Mouse (Mus musculus): ENCODE results near the gene Sf1.

Gene Sf1

DNA sequence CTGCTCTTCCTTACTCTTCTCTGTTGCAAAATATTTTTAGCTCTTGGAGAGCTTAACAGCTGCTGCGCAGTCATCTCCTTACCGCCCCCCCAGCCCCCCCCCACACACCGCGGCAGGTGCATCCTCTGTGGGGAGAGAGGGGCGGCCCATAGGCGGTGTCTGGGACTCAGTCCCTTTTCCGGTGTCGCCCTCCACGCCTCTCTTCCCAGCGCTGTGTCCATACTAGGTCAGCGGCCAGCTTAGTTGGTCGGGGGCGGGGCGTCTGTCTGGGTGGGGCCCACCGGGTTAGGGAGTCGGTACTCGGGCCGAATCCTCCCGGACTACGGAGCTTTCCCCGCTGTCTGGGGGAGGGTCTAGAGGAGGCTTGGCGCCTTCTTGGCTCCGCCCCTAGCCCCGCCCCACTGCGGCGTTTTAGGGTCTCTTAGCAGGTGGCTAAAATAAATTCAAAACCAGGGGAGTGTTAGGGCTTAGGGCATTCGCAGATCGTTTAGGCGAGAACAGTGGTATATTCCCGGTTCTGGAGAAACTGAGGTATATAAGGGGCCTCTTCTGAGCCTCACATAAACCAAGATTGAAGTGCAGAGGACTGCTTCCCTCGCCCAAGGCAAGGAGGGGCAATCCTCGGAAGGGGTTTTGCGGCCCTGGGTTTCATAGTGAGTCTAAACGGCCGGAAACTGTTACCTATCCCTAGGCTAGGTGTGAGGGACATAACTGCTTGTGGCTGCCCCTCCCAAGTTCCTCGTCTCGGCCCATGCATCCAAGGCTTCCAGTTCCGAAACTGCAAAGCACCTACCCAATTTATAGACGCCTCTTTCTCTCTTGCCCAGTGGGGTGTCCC lies 35.2 kb downstream of the Sf1 start:
- DNase-seq (ENCODE audit: low spot score) = peak; percentile 78

DNA sequence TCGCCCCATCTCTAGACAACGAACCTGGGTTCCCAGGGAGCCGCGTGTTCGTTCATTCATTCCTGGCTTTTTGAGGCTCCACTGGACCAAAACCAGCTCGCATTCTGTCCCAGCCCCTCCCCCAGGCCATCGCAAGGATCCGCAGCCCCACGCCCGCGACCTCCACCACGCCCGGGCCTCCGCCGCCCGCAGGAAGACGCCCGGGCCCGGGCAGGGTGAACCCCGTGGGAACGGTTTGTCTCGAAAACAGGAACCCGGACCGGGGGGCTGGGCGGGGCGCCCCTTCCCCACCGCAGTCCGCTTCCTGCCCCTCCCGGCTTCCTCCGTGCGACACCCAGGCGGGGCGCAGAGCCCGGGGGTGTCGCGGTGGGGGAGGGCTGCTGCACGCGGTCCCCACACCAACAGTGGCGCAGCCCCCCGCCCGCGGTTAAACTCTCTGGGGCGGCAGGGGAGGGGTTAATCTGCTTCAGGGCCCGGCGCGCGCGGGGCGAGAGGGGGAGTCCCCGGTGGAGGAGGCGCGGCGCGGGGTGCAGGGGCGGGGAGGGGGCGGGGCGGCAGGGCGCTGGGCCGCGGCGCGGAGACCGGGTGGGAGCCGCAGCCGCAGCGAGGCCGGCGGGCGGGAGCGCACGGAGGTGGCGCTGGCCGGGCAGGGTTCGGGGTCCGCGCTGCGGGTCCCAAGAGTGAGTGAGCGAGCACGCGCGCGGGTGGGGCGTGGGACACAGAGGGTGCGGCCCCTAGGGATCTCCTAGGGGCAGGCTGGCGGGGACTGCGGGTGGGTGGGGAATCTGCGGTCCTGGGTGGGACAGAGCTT lies 36.0 kb downstream of the Sf1 start, which contains the start of gene Rasgrp2:
Gene Rasgrp2 (plus strand): TSS at position 56 of the 811 bp plus-strand sequence.
- peak; percentile 28 for DNase-seq (ENCODE audit: low spot score)

DNA sequence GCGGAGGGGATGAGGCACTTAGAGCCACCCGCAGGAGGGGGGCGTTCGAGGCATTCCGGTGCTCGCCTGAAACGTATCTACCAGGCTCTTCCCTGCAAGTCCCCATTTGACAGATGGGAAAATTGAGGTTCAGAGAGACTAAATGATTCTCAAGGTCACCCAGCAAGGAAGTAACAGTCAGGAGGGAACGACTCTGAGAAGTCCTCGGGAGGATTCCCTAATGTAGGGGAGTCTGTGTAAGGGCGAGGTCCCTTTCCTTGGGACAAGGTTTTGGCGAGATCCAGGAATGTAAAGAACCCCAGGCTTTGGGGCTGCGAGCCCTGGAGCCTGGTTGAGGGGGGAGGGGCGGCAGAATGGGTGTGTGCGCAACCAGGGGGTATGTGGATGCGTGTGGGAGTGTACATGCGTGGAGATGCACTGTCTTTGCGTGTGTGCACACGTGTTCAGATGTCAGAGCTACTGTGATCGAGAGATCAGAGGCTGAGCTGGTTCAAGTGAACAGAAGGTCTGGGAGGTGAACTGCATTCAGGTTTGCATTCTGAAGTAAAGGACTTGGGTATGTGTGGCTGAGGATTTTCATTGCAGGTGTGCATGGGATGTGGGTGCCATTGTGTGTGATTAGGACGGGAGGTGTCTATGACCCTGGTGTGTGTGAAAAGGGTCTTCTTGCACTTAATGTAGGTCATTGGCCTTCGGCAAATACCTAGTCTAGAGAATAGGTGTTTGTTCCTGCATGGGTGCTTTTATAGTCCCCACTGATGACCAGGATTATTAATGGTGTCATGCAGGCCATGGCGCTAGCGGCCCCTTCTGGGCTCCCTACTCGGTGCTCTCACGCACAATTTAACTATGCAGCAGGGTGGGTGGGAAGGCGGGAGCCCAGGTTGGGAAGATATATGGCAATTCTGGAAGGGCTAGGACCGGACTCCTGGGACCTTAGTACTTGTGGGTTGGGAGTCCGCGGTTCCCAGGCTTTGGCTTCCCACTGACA lies 36.9 kb downstream of the Sf1 start:
- DNase-seq (ENCODE audit: low spot score) = no peak

DNA sequence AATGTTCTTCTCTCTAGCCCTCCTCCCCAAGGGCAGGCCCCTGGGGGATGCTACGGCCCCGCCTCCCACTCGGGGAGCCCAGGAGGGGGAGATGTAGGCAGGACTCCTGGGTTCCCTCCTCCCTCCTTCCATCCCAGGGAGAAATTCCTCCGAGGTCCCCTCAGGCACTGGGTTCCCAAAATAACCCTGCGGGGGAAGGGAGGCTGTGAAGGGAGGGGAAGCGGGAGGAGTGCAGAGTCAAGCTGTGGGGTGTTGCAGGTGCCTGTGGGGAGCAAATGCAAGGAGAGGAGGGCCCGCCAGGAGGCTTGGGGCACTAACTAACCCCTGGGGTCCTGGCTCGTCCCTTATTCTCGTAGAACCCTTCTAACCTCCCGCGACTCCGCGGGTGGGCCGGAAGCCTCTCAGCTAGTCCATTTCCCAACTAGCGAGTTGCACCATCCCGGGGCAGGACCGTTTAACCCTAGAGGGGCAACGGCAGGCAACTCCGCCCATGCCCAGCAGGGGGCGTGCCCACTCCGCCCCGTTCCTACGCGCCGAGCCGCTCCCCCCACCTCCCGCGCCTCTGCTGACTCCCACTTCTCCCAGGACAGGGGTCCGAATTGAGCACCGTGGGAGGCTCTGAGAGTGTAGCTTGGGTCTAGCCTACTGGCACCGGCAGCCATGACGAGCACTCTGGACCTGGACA lies 37.8 kb downstream of the Sf1 start:
- peak; percentile 81 for DNase-seq (ENCODE audit: low spot score)

DNA sequence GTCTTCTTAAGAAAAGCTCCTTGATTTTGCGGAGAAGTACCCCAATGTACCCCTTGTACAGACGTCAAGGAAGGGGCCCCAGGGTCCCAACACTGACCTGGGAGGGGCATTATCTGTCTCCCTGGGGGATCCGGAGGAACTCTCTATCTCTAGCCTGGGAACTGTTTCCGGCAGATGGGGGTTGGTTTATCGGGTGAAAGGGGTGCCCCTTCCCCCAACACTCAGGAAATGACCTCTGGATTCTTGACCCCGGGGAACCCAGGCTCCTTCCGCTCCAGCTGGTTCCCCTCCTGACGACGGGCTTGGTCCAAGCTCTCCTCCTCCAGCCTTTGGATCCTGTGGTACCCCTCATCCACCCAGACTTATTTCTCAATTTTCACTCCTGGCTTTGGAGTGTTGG lies 38.5 kb downstream of the Sf1 start:
- DNase-seq (ENCODE audit: low spot score) = no peak

DNA sequence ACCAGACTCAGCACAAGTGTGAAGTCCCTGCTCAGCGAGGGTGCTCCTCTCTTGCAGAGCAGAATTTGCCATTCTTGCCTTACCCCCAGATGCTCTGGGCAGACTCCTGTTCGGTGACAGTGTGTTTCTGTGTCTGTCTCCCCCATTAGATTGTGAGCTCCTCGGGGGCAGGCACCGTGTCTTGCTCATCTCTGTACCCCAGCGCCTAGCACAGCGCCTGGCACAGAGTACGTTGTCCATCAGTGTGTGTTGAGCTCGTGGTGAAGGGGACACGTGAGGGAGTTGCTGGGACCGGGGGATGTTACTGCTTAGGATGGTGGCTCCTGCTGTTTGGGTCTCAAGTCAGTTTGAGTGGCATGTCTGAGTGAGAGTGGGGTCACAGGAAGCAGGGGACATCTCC lies 40.4 kb downstream of the Sf1 start:
- DNase-seq (ENCODE audit: low spot score) = no peak

DNA sequence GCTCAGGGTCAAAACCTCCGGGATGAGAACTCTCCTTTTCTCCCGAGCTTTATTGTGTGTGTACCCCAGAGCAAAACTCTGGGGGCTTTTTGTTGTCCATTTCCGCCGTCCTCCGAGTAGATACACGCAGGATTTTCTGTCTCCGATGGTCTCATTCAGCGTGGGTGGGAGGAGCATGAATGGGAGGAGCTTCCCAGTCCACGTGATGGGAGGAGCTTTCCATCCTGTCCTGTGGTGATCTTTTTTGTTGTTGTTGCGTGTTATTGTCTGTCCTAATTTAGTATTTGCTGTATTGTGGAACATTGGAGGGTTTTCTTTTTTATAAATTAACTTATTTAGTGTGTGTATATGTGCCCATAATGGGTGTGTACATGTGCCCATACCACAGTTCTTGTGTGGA lies 41.9 kb downstream of the Sf1 start:
- no peak for DNase-seq (ENCODE audit: low spot score)

DNA sequence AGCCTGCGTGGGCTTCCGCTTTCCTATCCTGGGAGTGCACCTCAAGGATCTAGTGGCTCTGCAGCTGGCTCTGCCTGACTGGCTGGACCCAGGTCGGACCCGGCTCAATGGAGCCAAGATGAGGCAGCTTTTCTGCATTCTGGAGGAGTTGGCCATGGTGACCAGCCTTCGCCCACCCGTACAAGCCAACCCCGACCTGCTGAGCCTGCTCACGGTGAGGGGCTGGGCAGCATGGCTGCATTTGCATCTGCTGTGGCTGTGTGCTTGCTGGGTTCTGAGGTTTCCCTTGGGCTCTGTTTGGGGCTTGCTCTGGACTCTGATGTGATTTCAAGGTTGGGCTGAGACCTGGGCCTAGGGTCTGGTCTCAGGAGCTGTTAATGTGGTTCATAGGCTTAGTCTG lies 43.6 kb downstream of the Sf1 start:
- DNase-seq (ENCODE audit: low spot score) = no peak

DNA sequence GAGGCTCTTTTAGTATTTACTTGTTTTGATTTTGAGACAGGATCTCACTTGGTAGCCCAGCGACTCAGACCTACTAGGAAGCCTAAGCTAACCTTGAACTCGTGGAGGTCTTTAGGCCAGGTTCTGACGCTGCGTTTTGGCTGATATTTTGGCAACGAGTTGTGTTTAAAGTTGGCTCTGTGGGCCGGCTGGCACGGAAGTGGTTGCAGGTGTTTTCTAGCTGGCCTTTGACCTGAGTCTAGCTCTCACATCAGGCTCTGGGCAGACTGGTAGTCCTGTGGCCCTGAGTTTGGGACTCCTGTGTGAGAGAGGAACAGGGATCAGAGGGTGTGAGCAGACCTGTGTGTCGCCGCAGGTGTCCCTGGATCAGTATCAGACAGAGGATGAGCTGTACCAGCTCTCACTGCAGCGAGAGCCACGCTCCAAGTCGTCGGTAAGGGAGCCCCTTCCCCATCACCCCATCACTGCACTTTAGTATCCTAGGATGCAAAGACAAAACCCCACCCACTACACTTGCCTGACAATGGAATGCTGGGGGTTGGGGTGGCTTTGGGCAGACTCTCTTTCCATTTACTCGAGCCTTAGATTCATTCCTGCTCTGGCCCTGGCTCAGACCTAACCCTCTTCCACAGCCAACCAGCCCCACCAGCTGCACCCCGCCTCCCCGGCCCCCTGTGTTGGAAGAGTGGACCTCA lies 44.5 kb downstream of the Sf1 start:
- no peak for DNase-seq (ENCODE audit: low spot score)

DNA sequence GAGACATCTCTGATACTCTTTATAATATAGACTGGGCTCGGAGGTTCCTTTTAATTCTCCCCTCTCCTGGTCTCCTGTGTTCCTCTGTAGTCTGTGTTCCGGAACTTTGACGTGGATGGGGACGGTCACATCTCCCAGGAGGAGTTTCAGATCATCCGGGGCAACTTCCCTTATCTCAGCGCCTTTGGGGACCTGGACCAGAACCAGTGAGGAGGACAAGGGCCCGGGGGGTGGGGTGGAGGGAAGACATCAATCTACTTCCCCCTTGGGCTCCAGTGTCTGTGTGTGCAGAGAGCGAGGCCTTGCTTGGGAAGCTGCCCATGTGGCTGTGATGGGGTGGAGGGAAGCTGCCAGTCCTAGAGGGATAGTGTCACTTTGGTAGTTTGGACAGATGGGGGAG lies 45.3 kb downstream of the Sf1 start:
- DNase-seq (ENCODE audit: low spot score) = no peak

DNA sequence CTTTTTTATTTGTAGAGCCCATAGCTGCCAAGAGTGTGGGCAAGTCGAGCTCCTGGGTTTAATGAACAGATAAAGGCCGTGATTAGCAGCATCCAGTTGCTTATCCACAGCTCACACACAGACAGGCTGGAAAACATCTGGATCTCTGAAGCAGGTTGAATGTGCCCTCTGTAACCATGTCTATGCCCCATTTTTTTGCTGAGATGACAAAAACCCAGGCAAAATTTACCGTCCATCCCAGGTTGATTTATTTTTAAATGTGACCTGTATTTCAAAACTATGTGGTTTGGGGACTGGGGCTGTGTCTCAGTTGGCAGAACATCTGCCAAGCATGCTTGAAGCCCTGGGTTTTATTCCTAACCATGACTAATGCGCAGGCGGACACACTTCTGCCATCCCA lies 45.7 kb downstream of the Sf1 start:
- DNase-seq (ENCODE audit: low spot score) = no peak

DNA sequence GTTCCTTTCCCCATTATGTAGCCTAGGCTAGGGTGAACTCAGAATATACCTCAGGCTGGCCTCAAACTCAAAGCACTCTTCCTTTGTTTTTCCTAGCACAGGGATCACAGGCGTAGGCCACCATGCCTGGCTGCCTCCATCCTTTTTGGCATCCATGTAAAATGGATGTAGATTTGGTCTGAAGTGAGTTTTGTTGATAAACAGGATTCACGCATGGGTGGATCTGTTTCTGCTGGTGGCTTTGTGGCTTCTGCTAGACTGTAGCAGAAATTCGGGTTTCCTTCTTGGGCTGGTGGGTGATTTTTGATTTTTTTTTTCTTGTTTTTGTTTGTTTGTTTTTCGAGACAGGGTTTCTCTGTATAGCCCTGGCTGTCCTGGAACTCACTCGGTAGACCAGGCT lies 46.4 kb downstream of the Sf1 start:
- DNase-seq (ENCODE audit: low spot score) = no peak

DNA sequence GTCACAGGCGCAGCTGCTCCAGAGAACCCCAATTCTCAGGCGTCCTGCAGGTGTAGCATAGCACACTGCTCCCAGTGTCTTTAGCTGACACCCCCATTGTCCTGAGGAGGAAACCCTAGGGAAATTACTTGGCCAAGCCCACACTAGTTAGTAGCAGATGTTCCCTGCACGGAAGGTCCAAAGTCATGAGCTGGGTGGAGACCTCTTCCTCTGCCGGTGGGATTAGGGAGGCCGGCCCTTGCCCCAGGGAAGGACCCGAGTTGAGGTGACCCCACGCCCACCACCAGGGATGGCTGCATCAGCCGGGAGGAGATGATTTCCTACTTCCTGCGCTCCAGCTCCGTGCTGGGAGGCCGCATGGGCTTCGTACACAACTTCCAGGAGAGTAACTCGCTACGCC lies 49.3 kb downstream of the Sf1 start:
- DNase-seq (ENCODE audit: low spot score) = no peak

DNA sequence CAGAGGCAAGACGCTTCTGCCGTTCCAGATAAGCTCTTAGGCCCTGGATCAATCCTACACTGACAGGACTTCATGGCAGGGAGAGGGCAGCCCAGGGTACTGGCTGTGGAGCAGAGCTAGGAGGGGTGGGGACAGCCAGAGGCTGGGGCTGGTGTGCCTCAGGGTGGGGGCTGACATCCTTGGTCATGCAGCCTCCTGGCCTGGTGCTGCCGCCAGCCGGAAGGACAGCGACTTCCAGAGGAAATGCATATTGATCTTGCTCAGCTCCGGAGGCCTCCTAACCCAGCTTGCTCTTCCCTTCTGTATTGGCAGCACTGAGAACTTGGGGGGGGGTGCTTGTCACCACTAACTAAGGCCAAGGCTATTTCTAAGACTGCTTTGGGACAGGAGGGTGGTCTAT lies 52.0 kb downstream of the Sf1 start:
- DNase-seq (ENCODE audit: low spot score) = no peak

DNA sequence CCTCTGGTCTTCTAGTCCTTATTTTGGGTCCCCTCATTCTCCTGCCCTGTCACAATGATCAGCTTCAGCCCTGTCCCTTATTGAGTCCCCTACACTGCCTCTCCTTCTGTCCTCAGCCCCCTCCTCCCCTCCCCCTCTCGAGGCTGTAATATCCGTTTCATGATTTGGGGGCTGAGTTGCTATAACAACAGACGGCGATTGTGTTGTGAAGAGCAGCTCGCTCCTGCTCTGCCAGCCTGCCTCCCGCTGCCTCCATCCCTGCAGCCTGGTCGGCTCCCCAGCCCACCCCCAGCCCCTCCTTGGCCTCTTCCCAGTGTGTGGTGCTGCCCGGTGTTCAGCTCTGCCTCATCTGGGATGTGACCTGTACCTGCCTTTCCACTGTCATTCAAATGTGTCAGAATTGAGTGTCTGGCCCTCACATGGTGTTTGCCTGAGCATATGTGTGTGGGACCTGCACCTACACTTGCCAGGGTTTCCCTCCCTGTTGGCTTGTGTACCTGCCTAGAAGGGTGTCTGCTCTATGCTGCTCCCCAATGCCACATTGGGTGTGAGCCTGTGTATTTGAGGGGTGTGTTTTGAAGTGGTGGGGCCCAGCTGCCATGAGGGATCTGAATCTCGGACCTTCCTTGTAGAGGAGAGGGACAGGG lies 52.8 kb downstream of the Sf1 start:
- no peak for DNase-seq (ENCODE audit: low spot score)

DNA sequence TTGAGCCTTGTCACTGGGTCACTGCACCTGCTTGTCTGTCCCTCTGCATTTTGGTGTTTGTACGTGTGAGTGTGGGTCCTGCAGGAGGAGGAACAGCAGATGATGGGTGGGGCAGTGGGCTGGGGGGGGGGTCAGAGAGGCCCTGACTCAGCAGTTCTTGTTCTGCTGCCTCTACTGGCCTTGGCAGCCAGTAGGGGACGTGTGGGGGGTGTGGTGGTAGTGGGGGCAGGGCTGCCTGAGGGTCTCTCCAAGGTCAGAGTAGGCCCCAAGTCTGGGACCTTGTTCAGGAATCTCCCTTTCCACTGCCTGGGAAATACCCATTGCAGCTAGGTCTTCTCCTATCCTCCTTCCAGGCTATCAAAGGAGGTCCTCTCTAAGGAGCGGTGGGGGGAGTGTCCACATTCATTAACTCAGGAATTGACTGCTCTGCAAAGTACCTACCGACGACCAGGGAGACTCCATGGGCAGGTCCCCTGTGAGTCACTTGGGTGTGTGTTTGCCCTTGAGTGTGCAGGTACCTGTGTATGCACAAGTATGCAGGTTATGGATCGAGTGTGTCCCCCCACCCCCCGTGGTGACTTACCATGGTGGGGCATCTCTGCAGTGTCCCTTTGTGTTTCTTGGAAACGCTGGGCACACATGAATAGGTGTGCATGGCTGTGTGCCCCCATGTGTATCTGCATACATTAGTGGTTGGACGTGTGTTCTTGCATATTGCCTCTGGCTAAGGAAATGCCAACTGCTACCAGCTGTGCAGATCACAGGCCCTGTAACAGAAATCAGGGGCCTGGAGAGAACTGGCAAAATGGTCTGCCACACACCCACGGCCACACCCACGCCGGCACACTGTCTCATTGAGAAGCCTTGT lies 53.6 kb downstream of the Sf1 start:
- DNase-seq (ENCODE audit: low spot score) = no peak

DNA sequence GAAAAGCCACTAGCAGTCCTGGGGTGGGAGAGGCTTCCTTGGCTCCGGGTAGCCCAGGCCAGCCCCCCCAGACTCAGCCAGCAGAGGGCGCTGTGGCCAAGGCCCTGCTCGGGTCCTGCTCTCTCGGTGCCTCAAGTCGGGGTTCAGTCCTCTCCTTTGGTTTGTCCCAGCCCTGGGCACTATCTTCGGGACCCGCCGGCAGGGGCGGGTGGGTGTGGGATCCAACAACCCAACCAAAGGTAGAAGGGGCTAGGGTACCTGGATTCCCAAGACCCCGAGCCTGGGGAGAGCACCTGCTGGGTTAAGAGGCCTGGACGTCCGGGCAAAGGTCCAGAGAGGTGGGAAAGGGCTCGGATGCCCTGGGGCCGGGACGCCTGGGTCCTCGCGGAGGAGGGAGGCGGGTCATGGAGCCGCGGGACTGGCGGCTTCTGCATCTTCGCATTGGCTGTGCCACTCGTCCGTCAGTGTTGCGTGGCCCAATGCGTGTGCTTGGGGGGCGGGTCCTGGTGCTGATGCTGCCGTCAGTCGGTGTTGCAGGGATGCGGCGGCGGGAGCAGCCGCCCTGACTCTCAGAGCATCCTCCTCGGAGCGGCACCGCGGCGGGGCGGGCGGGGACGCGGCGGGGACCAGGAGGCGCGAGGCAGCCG lies 54.9 kb downstream of the Sf1 start, which contains the start of gene Nrxn2:
Gene Nrxn2 (plus strand): TSS at position 499 of the 647 bp plus-strand sequence.
- DNase-seq (ENCODE audit: low spot score) = peak; percentile 86

DNA sequence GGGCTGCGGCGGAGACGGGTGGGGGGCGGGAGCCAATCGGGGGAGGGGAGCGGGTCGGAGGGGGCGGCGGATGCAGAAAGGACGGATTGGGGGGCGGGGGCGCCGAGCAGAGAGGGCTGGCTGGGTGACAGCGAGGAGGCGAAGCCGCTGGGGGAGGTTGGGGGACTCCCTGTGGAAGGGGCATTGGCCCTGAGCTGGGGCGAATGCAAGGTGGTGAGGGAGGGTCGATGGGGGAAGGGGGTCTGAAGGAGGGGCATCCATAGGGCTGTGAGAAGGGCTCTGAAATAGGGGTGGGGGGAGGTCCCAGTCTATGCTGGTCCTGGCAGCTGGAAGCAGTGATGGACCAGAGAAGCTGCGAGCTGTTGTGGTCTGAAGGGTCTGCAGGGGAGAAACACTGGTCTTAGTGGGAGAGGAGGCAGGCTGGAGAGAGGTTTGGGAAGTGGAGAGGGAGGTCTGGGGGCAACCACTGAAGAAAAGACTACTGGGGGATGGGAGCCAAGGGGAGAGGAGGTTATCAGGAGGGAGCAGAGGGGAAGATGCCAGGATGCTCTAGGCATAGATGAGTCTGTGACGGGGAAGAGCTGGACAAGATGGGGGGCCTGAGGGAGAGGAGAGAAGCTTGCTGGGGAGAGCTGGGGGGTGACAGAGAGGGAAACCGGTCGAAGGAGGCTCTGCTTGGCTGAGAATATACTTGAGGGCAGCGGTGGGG lies 55.6 kb downstream of the Sf1 start:
- no peak for DNase-seq (ENCODE audit: low spot score)

Data from urinary bladder, postnatal 14 days (tissue).